ENCODE assay signal across 20 mouse cellular contexts in genomic region chr5:129607476-129607875, GRCm38 (mm10). TPM values are rescaled to one million over a fixed set of nuclear protein-coding genes. Genes with fewer than 3 reads are reported as not detected.
DNase-seq lines count a peak whose midpoint lies in the region; ATAC-seq and TF ChIP-seq lines count a peak whose summit lies in the region.
"Had no signal": no experiment of that assay in that cellular context is flagged by ENCODE, and none has a peak within 500 bp of the region (broad histone marks: within the 10 kb centered on the region; RNA-seq: fewer than 3 reads in every experiment).

No protein-coding gene starts in this region.

- ATAC-seq in kidney, embryonic 14.5 days (ENCODE audit: low FRiP score, low TSS enrichment) = no peak
- 0 out of 2 replicates have a peak, but pooled peaks have one; percentile 12 for ATAC-seq in kidney, postnatal 0 days (replicated peaks; ENCODE audit: low FRiP score, low read depth)
- ATAC-seq: activated CD4-positive, CD25-positive, alpha-beta regulatory T cell, adult 4 months; CD4-positive, CD25-positive, alpha-beta regulatory T cell, adult 4 months; Patski had no signal

- 57% methylated on average over 8 of the region's 8 CpGs for WGBS in kidney, adult 2 months
- WGBS in kidney, embryonic 14.5 days = 79% methylated on average over 8 of the region's 8 CpGs
- 72% methylated on average over 8 of the region's 8 CpGs for WGBS in kidney, postnatal 0 days

- no peaks in the 10 kb centered on the region for H3K36me3 ChIP-seq in kidney, adult 2 months (ENCODE audit: control insufficient read depth, insufficient read depth, low read length)
- H3K36me3 ChIP-seq in kidney, embryonic 14.5 days (ENCODE audit: control insufficient read depth, insufficient read depth, low read length) = no peaks in the 10 kb centered on the region
- no peaks in the 10 kb centered on the region for H3K36me3 ChIP-seq in kidney, postnatal 0 days (ENCODE audit: insufficient read depth, low read length)
- H3K36me3 ChIP-seq: G1E had no signal

- TF ChIP-seq POLR2A in kidney, adult 2 months (IDR thresholded peaks at IDR 0.05; ENCODE audit: low read depth, low read length) = no peak

- peak; percentile 52 for DNase-seq in kidney, adult 2 months
- DNase-seq in kidney, adult 9 months = peak; percentile 52
- no peak for DNase-seq in kidney, adult 18-20 months
- DNase-seq in kidney, postnatal 0 days (ENCODE audit: low spot score) = no peak
- no peak for DNase-seq in kidney, postnatal 14 days
- DNase-seq: adrenal gland, adult 2 months; adrenal gland, adult 8-10 months; adrenal gland, postnatal 10 days; adrenal gland, postnatal 14 days; adrenal gland, postnatal 25 days; adrenal gland, postnatal 36 days; B cell, adult 2 months; cerebellum, adult 11 months; cerebellum, adult 11-12 months; cerebellum, adult 18-20 months had no signal

- no peak overlapping the region for H3K9ac ChIP-seq in kidney, embryonic 14.5 days (ENCODE audit: low read depth, low read length)
- H3K9ac ChIP-seq in kidney, postnatal 0 days (ENCODE audit: low read depth, low read length) = no peak overlapping the region

- no peak overlapping the region for H3K27ac ChIP-seq in kidney, adult 2 months (ENCODE audit: insufficient read depth, low read depth, low read length)
- no peak overlapping the region for H3K27ac ChIP-seq in kidney, embryonic 14.5 days (ENCODE audit: low read depth, low read length)
- H3K27ac ChIP-seq in kidney, postnatal 0 days = no peak overlapping the region

- TF ChIP-seq CTCF in kidney, adult 2 months (conservative IDR thresholded peaks at IDR 0.05; ENCODE audit: insufficient read depth, insufficient read length, low read depth, low read length) = no peak
- TF ChIP-seq CTCF in kidney, postnatal 0 days (IDR thresholded peaks at IDR 0.05; ENCODE audit: low read depth) = no peak

- H3K9me3 ChIP-seq in kidney, embryonic 14.5 days (ENCODE audit: control insufficient read depth, low read length) = no peaks in the 10 kb centered on the region
- no peaks in the 10 kb centered on the region for H3K9me3 ChIP-seq in kidney, postnatal 0 days (replicated peaks; ENCODE audit: low read length)
- H3K9me3 ChIP-seq: G1E had no signal

- H3K4me3 ChIP-seq in kidney, adult 2 months (ENCODE audit: insufficient read depth, low read depth, low read length) = no peak overlapping the region
- no peak overlapping the region for H3K4me3 ChIP-seq in kidney, embryonic 14.5 days (ENCODE audit: low read length)
- H3K4me3 ChIP-seq in kidney, postnatal 0 days (replicated peaks; ENCODE audit: low read depth, low read length) = no peak overlapping the region

- no peak overlapping the region for H3K4me2 ChIP-seq in kidney, embryonic 14.5 days (replicated peaks; ENCODE audit: low read depth, low read length)
- H3K4me2 ChIP-seq in kidney, postnatal 0 days (ENCODE audit: low read length) = no peak overlapping the region

- H3K27me3 ChIP-seq in kidney, adult 2 months (replicated peaks; ENCODE audit: control insufficient read depth, insufficient read depth, low read length) = no peaks in the 10 kb centered on the region
- H3K27me3 ChIP-seq in kidney, embryonic 14.5 days (ENCODE audit: control insufficient read depth, insufficient read depth, low read length) = no peaks in the 10 kb centered on the region
- H3K27me3 ChIP-seq in kidney, postnatal 0 days (ENCODE audit: insufficient read depth, low read length) = no peaks in the 10 kb centered on the region

- H3K4me1 ChIP-seq in kidney, adult 2 months (ENCODE audit: control insufficient read depth, insufficient read depth, low read length) = no peaks in the 10 kb centered on the region
- H3K4me1 ChIP-seq in kidney, embryonic 14.5 days (ENCODE audit: control insufficient read depth, insufficient read depth, low read length) = no peaks in the 10 kb centered on the region
- H3K4me1 ChIP-seq in kidney, postnatal 0 days (replicated peaks; ENCODE audit: insufficient read depth, low read length) = no peaks in the 10 kb centered on the region

RNA-seq across cellular contexts. Expression of gene Mmp17, which starts 23.5 kb away (rescaled TPM):
- polyA plus RNA-seq in kidney, adult 2 months (2012; rRNA removed) = 1.6 and 2.5 TPM in 2 replicates
- 2.0 TPM in 2 replicates for polyA plus RNA-seq in kidney, embryonic 14.5 days (2014; fragmentation: Nextera tagmentation; extraction: Ambion mirVana)
- polyA plus RNA-seq in kidney, postnatal 0 days (2015; fragmentation: Nextera tagmentation; extraction: Ambion mirVana) = 1.5 and 2.0 TPM in 2 replicates

Comparison
In these comparisons a context has a peak if more than half of its experiments do, and no peak if none do; other contexts are left out.
1. DNase-seq: peak in kidney, adult 2 months (single experiment) and kidney, adult 9 months (single experiment); none in kidney, adult 18-20 months (single experiment), kidney, postnatal 0 days (single experiment) and kidney, postnatal 14 days (single experiment).